Mouse (Mus musculus) retina, postnatal 1 day (tissue): ENCODE measurements around the gene Zfp606.
A peak's percentile ranks its signal among the peaks of the same experiment; 100 is the strongest.

Source experiments
- DNase-seq: peaks from one replicate; pipeline ENCODE4 v3.0.0-alpha.2; 2012

Zfp606 gene

DNA sequence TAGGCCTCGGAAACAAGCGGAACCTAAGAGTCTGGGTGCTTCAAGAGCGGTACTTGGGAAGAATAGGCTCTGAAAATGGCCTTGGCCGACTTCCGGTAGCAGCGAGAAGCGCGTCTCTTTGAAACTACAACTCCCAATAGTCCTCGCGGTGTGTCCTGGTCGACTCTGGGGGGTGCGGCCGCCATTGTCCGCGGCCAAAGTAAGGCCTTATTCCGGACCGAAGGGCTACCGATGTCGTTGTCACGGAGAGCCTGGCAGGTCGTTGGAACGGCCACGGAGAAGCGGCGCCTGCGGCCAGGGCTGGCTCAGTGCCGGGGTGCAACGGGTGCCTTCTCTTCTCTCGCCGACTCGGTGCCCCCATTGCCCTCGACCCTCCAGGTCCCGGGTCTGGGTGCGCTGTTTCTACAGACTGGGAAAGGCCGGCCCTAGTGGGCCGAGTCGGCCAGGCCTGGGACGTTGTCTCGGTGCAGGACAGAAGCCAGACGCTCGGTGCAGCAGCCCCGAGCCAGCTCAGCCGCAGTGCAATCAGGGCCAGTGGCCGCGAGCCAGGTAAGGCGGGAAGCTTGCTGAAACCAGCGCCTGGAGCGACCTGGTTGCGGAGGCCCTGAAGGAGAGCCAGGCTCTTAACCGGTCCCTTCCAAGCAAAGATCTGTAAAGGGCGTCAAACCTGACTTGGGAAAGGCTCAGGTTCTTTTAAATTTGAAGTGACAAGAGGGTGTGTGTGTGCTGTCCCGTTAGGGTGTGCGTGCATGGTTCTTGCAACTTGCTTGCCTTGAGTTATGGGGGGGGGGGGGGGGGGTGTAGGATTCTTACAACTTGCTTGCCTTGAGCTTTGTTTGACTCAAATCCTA, at the start of gene Zfp606:
TSS of gene Zfp606 (plus strand) at position 136 of the 851 bp plus-strand sequence.
- peak; percentile 96 for DNase-seq

DNA sequence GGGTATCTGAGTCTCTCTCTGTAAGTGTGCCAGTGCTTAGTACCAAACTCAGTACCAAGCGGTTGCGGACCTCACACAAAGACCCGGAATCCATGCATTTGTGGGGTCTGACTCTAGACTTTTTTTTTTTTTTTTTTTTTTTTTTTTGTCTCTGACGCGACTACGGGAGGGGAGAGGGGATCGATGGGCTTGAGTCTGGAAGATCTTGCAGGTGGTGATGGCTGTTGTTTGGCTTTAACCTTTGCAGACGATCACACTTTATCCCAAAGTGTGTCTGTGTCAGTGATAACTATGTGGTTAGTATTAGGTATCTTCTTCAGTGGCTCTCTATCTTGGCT, 885 bp downstream of the Zfp606 start:
- DNase-seq = no peak

DNA sequence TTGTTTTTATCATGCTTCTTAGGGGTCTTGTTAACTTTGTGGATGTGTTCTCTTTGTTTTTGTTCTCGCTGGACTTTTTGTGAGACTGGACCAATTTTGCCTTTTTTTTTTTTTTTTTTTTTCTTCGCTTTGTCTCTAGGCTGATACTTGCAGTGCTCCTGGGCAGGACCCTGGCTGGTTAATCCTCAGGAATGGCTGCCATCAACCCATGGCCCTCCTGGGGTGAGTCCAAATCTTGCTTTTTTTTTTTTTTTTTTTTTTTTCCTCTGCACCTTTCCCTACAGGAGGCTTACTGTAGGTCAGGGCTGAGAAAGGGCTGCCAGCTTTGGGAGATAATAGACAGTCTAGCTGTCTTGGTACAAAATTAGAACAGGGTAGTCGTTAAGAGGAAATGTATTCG, 1.4 kb downstream of the Zfp606 start:
- DNase-seq = no peak

DNA sequence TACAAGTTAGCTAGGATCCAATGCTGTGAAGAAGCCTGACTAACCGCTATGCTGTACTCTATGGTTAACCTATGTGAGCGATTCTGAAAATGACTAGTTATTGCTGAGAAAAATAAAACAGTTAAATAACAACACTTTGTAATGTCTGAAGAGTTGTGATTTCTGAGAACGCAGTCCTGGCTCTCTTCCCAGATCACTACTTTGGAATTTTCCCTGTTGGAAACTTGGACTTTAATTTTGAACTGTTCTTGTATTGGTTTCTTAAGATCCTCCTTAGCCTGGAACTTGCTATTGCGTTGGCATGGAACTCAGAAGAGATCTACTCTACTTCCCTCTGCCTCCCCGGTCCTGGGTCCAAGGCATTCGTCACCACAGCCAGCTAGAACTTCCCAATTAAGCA, 5.7 kb downstream of the Zfp606 start:
- DNase-seq = no peak

DNA sequence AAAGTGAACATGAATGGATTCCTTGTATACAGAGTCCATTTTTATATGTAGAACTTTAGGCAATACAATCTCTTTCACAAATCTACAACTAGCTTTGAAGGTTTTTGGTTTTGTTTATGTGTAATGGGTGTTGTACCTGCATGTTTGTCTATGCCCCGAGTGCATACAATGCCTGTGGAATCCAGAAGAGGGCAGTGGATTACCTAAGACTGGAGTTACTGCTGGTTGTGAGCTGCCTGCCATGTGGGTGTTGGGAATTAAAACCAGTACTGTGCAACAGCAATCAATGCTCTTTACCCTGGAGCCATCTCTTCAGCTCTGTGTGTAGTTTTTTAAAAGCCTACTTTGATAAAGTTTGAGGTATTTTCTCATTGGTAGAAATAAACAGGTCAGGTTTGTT, 7.9 kb downstream of the Zfp606 start:
- DNase-seq = no peak

DNA sequence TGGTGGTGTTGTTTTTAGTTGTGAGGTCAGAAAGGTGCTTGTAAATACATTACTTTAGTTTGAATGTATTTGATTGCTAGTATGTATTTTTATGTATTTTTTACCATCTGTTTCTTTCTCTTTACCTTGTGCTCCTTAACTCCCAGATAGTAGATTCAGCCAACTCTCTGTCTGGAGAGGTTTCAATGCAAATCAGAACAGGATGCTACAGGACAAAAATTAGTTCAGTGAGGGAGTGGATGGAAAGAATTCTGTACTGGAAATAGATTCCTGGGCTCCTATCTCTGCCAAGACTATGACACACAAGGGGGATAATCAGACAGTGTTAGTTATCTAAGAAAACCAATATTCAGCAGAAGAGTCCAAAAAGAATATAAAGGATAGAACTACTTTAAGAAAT, 8.6 kb downstream of the Zfp606 start:
- no peak for DNase-seq

DNA sequence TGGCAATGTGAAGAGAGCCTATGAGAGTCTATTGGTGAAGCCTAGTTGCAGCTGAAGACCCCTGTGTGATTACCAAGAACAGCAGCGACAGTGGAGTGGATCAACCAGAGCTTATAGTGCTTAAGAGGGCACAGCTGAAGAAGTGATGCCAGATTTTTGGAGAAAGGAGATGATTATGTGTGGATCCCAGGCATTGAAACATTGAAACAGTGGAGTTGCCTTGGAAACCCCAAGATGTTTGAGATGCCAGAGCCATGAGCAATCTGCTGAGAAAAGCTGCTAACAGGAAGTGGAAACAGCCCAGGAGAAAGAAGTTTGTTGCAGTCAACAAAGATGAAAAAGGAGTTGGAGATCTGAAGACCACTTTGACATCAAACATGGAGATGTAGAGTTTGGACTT, 32.8 kb downstream of the Zfp606 start:
- no peak for DNase-seq

GRCm38 (mm10) chr7:12512217-12512616, 34.1 kb downstream of the Zfp606 start, which contains the start of gene 2900092C05Rik:
TSS of gene 2900092C05Rik (plus strand) at chr7:12512517.
- no peak for DNase-seq
